Mouse (Mus musculus): ENCODE measurements around the gene Dcps. TPM values are rescaled to one million over a fixed set of nuclear protein-coding genes. Genes with fewer than 3 reads are reported as not detected.

The Dcps gene
- total RNA-seq, 4 experiments from 2014 or later, result 16.1 to 19.1 (median 16.4) TPM

GRCm38 (mm10) chr9:35111446-35111845 lies 64.4 kb downstream of the Dcps start:
- no peak for DNase-seq (ENCODE audit: low spot score in 2 of 2)

GRCm38 (mm10) chr9:35110567-35110966 lies 65.3 kb downstream of the Dcps start:
- no peak for DNase-seq (ENCODE audit: low spot score in 2 of 2)

GRCm38 (mm10) chr9:35110051-35110450 lies 65.8 kb downstream of the Dcps start:
- DNase-seq (ENCODE audit: low spot score in 2 of 2), result no peak

- DNase-seq (ENCODE audit: low spot score in 2 of 2), result peak in 1 of 2 experiments; percentile 91
Observed at GRCm38 (mm10) chr9:35108916-35109315, 66.9 kb downstream of the Dcps start.

- DNase-seq (ENCODE audit: low spot score in 2 of 2), result no peak
Observed at GRCm38 (mm10) chr9:35108066-35108465, 67.8 kb downstream of the Dcps start.

- no peak for DNase-seq (ENCODE audit: low spot score in 2 of 2)
Observed at GRCm38 (mm10) chr9:35107396-35107795, 68.5 kb downstream of the Dcps start.

GRCm38 (mm10) chr9:35105884-35106880 lies 69.7 kb downstream of the Dcps start:
- DNase-seq (ENCODE audit: low spot score in 2 of 2), result no peak

- no peak for DNase-seq (ENCODE audit: low spot score in 2 of 2)
Observed at GRCm38 (mm10) chr9:35105438-35105837, 70.4 kb downstream of the Dcps start.

GRCm38 (mm10) chr9:35104711-35105110 lies 71.2 kb downstream of the Dcps start:
- DNase-seq (ENCODE audit: low spot score in 2 of 2), result no peak

- DNase-seq (ENCODE audit: low spot score in 2 of 2), result peak in 1 of 2 experiments; percentile 0
Observed at GRCm38 (mm10) chr9:35098762-35099161, 77.1 kb downstream of the Dcps start.

- peak in 1 of 2 experiments; percentile 0 for DNase-seq (ENCODE audit: low spot score in 2 of 2)
Observed at GRCm38 (mm10) chr9:35097901-35098300, 78.0 kb downstream of the Dcps start.

- no peak for DNase-seq (ENCODE audit: low spot score in 2 of 2)
Observed at GRCm38 (mm10) chr9:35095726-35096125, 80.1 kb downstream of the Dcps start.

GRCm38 (mm10) chr9:35093350-35093749 lies 82.5 kb downstream of the Dcps start:
- DNase-seq (ENCODE audit: low spot score in 2 of 2), result no peak

- DNase-seq (ENCODE audit: low spot score in 2 of 2), result no peak
Observed at GRCm38 (mm10) chr9:35092904-35093303, 83.0 kb downstream of the Dcps start.

Other genes with a start within 250 kb of the Dcps start
- gene St3gal4, start 56.8 kb downstream of the Dcps start, total RNA-seq (2022), result 10 to 100 TPM; 26.5 to 30.4 (median 28.9) TPM
- gene Srpr, start 24.1 kb upstream of the Dcps start, total RNA-seq (2022), result 10 to 100 TPM; 66.6 to 80.4 (median 72.1) TPM
- gene Tirap, start 24.2 kb upstream of the Dcps start, total RNA-seq (2022), result 1 to 10 TPM; 2.3 to 2.9 (median 2.6) TPM
- 10 to 100 TPM; 37.0 to 40.0 (median 37.7) TPM for gene Foxred1, start 35.0 kb upstream of the Dcps start, total RNA-seq (2022)
- 10 to 100 TPM; 20.2 to 23.0 (median 21.7) TPM for gene Fam118b, start 91.7 kb upstream of the Dcps start, total RNA-seq (2022)
- gene Rpusd4, start 91.8 kb upstream of the Dcps start, total RNA-seq (2022), result 10 to 100 TPM in 3 of 4 experiments, 1 to 10 TPM in 1; 9.1 to 12.1 (median 11.7) TPM
- gene Cdon, start 245.1 kb upstream of the Dcps start, total RNA-seq (2022), result 10 to 100 TPM in 2 of 4 experiments, 1 to 10 TPM in 2; 8.7 to 12.5 (median 10.3) TPM